Mouse (Mus musculus) intestine, embryonic 14.5 days (tissue): ENCODE results near the gene Cfap54. TPM values are rescaled to one million over a fixed set of nuclear protein-coding genes. Genes with fewer than 3 reads are reported as not detected.

Experiments
- ATAC-seq: fragments of 200-750 bp; cut with Nextera tagmentation; replicated peaks from 2 replicates; pipeline ENCODE4 v1.8.0; 2017; ENCODE audit warnings: low read depth, moderate number of reproducible peaks, moderate TSS enrichment, moderate library complexity; ENCODE audit not compliant: low FRiP score, low TSS enrichment
- DNase-seq: peaks from one replicate; pipeline ENCODE4 v3.0.0-alpha.2; 2018; ENCODE audit warnings: low spot score
- H3K27ac ChIP-seq: fragments of 300-500 bp; sonication (generic); 2 replicates; pipeline ENCODE4 v1.5.1; 2014; ENCODE audit warnings: low read depth, mild to moderate bottlenecking, control low read depth
- H3K27me3 ChIP-seq: fragments of 300-500 bp; sonication (generic); replicated peaks from 2 replicates; pipeline ENCODE4 v1.6.1; 2014; ENCODE audit warnings: low read length, control low read depth; ENCODE audit not compliant: control insufficient read depth, insufficient read depth
- H3K36me3 ChIP-seq: fragments of 300-500 bp; sonication (generic); 2 replicates; pipeline ENCODE4 v1.6.1; 2014; ENCODE audit warnings: low read length, control low read depth; ENCODE audit not compliant: control insufficient read depth, insufficient read depth
- H3K4me1 ChIP-seq: fragments of 300-500 bp; sonication (generic); replicated peaks from 2 replicates; pipeline ENCODE4 v1.6.1; 2014; ENCODE audit warnings: low read length, control low read depth, mixed read lengths; ENCODE audit not compliant: control insufficient read depth, insufficient read depth
- H3K4me2 ChIP-seq: fragments of 300-500 bp; sonication (generic); 2 replicates; pipeline ENCODE4 v1.6.1; 2014; ENCODE audit warnings: low read length
- H3K4me3 ChIP-seq: fragments of 300-500 bp; sonication (generic); 2 replicates; pipeline ENCODE4 v1.5.1; 2014; ENCODE audit warnings: low read depth, low read length, control low read depth, mixed read lengths
- H3K9ac ChIP-seq: fragments of 300-500 bp; sonication (generic); 2 replicates; pipeline ENCODE4 v1.6.1; 2014; ENCODE audit warnings: mild to moderate bottlenecking, low read length
- H3K9me3 ChIP-seq: fragments of 300-500 bp; sonication (generic); 2 replicates; pipeline ENCODE4 v1.6.1; 2016; ENCODE audit warnings: low read length, control low read depth; ENCODE audit not compliant: control insufficient read depth
- WGBS: fragments of 180-500 bp; shearing (Covaris S2); extraction: QIAGEN DNeasy Blood & Tissue Kit; methylation state at CpG from one replicate; pipeline ENCODE4 v1.1.7; 2014; 5-methylcytosine and 5-hydroxymethylcytosine counted together
- polyA plus RNA-seq: library from polyadenylated mRNA; unstranded; fragments of >200 nt; fragmentation: Nextera tagmentation; extraction: Ambion mirVana; gene quantifications from 2 replicates; pipeline ENCODE4 v1.2.1, GENCODE M21; 2014

Cfap54 gene
- polyA plus RNA-seq, 1 experiment from 2014 or later, result 0.16 TPM

DNA sequence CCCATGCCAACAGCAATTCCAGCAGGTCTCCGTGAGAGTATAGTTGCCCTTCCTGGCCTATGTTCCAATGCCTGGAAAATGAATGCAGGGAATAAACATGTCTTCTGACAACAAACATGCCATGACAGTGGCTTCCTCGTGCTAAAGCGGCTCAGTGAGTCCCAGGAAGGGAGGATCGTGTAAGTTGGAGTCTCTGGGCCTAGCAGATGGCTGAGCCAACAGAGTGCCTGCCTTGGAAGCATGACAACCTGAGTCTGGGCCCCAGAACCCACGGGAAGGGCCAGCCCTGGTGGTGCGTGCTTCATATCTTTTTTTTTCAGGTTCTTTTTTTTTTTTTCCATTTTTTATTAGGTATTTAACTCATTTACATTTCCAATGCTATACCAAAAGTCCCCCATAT is 27.6 kb downstream of the Cfap54 start:
- no peak overlapping the region for H3K4me2 ChIP-seq
- WGBS, result 79% methylated on average over 6 of the region's 6 CpGs
- no peak overlapping the region for H3K27ac ChIP-seq
- no peaks in the 10 kb centered on the region for H3K27me3 ChIP-seq
- no peaks in the 10 kb centered on the region for H3K9me3 ChIP-seq
- DNase-seq (no peak), ATAC-seq (no peak)
- no peak overlapping the region for H3K4me3 ChIP-seq
- H3K36me3 ChIP-seq, result no peaks in the 10 kb centered on the region
- no peaks in the 10 kb centered on the region for H3K4me1 ChIP-seq
- H3K9ac ChIP-seq, result no peak overlapping the region

DNA sequence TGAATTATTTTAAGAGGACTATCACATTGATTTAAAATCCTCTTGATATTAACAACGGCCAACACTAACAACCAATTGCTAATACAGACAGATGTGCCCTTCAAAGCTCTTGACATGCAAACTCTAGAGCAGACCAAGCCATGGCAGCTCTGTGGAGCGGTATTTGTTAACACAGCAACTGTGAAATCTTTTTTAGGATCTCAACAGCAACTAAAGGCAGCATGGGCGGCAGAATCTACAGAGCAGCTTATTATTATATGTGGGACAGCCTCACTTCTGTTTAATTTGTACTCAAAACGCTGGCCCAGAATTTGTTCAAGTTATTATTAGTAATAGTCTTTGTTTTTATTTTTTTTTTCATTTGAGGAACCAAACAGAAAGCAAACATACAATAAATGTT is 28.1 kb downstream of the Cfap54 start:
- no peaks in the 10 kb centered on the region for H3K4me1 ChIP-seq
- 73% methylated on average over 4 of the region's 4 CpGs for WGBS
- ATAC-seq, result no peak

GRCm38 (mm10) chr10:93051016-93051726 is 30.2 kb downstream of the Cfap54 start:
- Histone ChIP-seq H3K27me3 (no peaks in the 10 kb centered on the region), H3K36me3 (no peaks in the 10 kb centered on the region), H3K9ac (no peak overlapping the region), H3K9me3 (no peaks in the 10 kb centered on the region), H3K4me2 (peak overlapping the region; percentile 43), H3K4me1 (no peaks in the 10 kb centered on the region), H3K27ac (no peak overlapping the region), H3K4me3 (no peak overlapping the region)
- 30% methylated on average over 13 of the region's 13 CpGs for WGBS
- ATAC-seq (no peak), DNase-seq (peak; percentile 90)

More for the DNA sequence above, 28.1 kb downstream of the Cfap54 start:
- Histone ChIP-seq H3K27ac (no peak overlapping the region), H3K4me2 (no peak overlapping the region), H3K9ac (no peak overlapping the region), H3K9me3 (no peaks in the 10 kb centered on the region), H3K4me3 (no peak overlapping the region), H3K36me3 (no peaks in the 10 kb centered on the region), H3K27me3 (no peaks in the 10 kb centered on the region)
- no peak for DNase-seq

DNA sequence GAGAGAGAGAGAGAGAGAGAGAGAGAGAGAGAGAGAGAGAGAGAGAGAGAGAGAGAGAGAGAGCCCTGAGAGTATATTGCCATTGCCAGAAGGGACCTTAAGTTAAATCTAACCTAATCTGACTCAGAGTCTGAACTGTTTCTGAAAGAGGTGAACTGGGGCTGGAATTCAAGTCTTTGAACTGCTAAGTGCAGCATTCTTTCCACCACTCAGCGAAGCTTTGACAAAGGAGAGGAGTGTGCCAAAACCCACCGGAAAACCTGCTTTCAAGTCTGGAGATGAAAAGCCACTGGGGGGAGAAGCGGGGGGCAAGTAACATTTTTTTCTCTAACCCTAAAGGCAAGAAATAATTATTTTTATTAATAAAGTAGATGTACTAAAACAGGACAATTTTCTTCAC is 30.8 kb downstream of the Cfap54 start:
- WGBS, result 54% methylated on average over 3 of the region's 3 CpGs
- no peak for DNase-seq
- Histone ChIP-seq H3K9ac (no peak overlapping the region), H3K27ac (no peak overlapping the region), H3K9me3 (no peaks in the 10 kb centered on the region), H3K4me3 (no peak overlapping the region), H3K27me3 (no peaks in the 10 kb centered on the region), H3K4me2 (no peak overlapping the region), H3K36me3 (no peaks in the 10 kb centered on the region), H3K4me1 (no peaks in the 10 kb centered on the region)
- no peak for ATAC-seq

GRCm38 (mm10) chr10:93043195-93043594 is 38.2 kb downstream of the Cfap54 start:
- Histone ChIP-seq H3K36me3 (no peaks in the 10 kb centered on the region), H3K27me3 (no peaks in the 10 kb centered on the region), H3K9me3 (no peaks in the 10 kb centered on the region), H3K27ac (no peak overlapping the region), H3K4me3 (no peak overlapping the region), H3K4me1 (no peaks in the 10 kb centered on the region), H3K4me2 (no peak overlapping the region), H3K9ac (no peak overlapping the region)
- DNase-seq (no peak), ATAC-seq (no peak)
- 84% methylated on average over 10 of the region's 10 CpGs for WGBS

GRCm38 (mm10) chr10:93041850-93042249 is 39.6 kb downstream of the Cfap54 start:
- Histone ChIP-seq H3K27ac (no peak overlapping the region), H3K27me3 (no peaks in the 10 kb centered on the region), H3K4me2 (no peak overlapping the region), H3K9ac (no peak overlapping the region), H3K9me3 (no peaks in the 10 kb centered on the region), H3K36me3 (no peaks in the 10 kb centered on the region), H3K4me3 (no peak overlapping the region), H3K4me1 (no peaks in the 10 kb centered on the region)
- ATAC-seq, result no peak
- WGBS, result 76% methylated on average over 3 of the region's 3 CpGs
- no peak for DNase-seq

- DNase-seq (no peak), ATAC-seq (no peak)
- Histone ChIP-seq H3K4me3 (no peak overlapping the region), H3K27me3 (no peaks in the 10 kb centered on the region), H3K4me1 (no peaks in the 10 kb centered on the region), H3K36me3 (no peaks in the 10 kb centered on the region), H3K9me3 (no peaks in the 10 kb centered on the region), H3K4me2 (no peak overlapping the region), H3K9ac (no peak overlapping the region), H3K27ac (no peak overlapping the region)
- WGBS, result 69% methylated on average over 4 of the region's 4 CpGs
Measured at GRCm38 (mm10) chr10:93041392-93041791, 40.0 kb downstream of the Cfap54 start.

DNA sequence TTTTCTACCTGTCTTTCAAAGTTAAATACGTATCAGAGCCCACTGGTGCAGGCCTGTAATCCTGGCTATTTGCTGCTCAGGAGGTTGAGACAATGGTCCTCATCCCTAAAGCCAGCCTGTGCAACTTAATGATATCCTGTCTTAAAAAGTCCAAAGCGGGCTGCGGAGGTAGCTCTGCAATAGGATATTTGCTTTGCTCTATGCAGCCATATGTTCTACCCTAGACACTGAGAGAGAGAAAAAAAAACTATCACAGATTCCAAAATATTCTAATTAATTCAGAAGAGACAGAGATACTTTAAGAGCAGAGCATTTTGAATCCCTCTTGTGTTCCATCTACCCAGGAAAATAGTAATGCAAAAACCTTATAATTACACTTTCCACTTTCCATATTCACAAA is 44.9 kb downstream of the Cfap54 start:
- H3K9ac ChIP-seq, result no peak overlapping the region
- no peak for ATAC-seq
- H3K27ac ChIP-seq, result no peak overlapping the region
- WGBS, result 89% methylated on average over 3 of the region's 3 CpGs
- H3K27me3 ChIP-seq, result no peaks in the 10 kb centered on the region
- H3K4me3 ChIP-seq, result no peak overlapping the region
- H3K36me3 ChIP-seq, result no peaks in the 10 kb centered on the region
- no peaks in the 10 kb centered on the region for H3K4me1 ChIP-seq
- no peak overlapping the region for H3K4me2 ChIP-seq
- H3K9me3 ChIP-seq, result no peaks in the 10 kb centered on the region
- no peak for DNase-seq

DNA sequence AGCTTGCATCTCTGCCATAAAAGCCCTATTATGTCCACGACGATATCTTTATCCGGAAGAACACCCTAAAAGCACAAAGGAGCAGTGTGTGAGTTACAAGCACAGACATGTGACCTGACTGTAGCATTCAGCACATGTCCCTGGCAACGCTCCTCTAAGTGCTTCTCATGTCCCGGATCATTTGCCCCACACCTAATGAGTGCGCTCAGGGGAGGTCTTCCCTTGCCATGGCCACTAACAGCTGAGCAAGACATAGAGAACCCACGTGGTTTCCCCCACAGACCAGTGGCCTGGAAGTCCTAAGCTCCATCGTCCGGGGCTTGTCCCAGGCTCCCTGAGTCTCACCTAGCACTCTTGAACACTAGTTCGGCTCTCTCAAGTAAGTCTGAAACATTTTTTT is 45.9 kb downstream of the Cfap54 start:
- Histone ChIP-seq H3K27me3 (no peaks in the 10 kb centered on the region), H3K4me2 (no peak overlapping the region), H3K4me3 (no peak overlapping the region), H3K9me3 (no peaks in the 10 kb centered on the region), H3K4me1 (no peaks in the 10 kb centered on the region), H3K27ac (no peak overlapping the region), H3K36me3 (no peaks in the 10 kb centered on the region), H3K9ac (no peak overlapping the region)
- no peak for ATAC-seq
- DNase-seq, result no peak
- 72% methylated on average over 10 of the region's 10 CpGs for WGBS
